Mouse (Mus musculus) forebrain, embryonic 10.5 days (tissue): Measurements from ENCODE around the gene 4933434E20Rik. TPM values are rescaled to one million over a fixed set of nuclear protein-coding genes. Genes with fewer than 3 reads are reported as not detected.

Source experiments
- DNase-seq: peaks from one replicate; pipeline ENCODE4 v3.0.0-alpha.2; 2017; ENCODE audit warnings: low spot score; ENCODE audit errors: extremely low spot score
- H3K27ac ChIP-seq: fragments of 300-500 bp; sonication (generic); 2 replicates; pipeline ENCODE4 v1.5.1; 2016; ENCODE audit warnings: mild to moderate bottlenecking
- H3K27me3 ChIP-seq: fragments of 300-500 bp; sonication (generic); 2 replicates; pipeline ENCODE4 v1.6.1; 2016; ENCODE audit warnings: mild to moderate bottlenecking; ENCODE audit not compliant: poor library complexity, severe bottlenecking
- H3K36me3 ChIP-seq: fragments of 300-500 bp; sonication (generic); replicated peaks from 2 replicates; pipeline ENCODE4 v1.6.1; 2016; ENCODE audit warnings: mild to moderate bottlenecking, moderate library complexity
- H3K4me1 ChIP-seq: fragments of 300-500 bp; sonication (generic); 2 replicates; pipeline ENCODE4 v1.6.1; 2016
- H3K4me3 ChIP-seq: fragments of 300-500 bp; sonication (generic); 2 replicates; pipeline ENCODE4 v1.5.1; 2016; ENCODE audit warnings: mild to moderate bottlenecking, moderate library complexity
- H3K9me3 ChIP-seq: fragments of 300-500 bp; sonication (generic); 2 replicates; pipeline ENCODE4 v1.6.1; 2016; ENCODE audit warnings: mild to moderate bottlenecking, moderate library complexity
- WGBS: fragments of 180-500 bp; shearing (Covaris S2); methylation state at CpG from one replicate; pipeline ENCODE4 v1.1.7; 2016; 5-methylcytosine and 5-hydroxymethylcytosine counted together
- polyA plus RNA-seq: library from polyadenylated mRNA; unstranded; fragments of >200 nt; fragmentation: Nextera tagmentation; extraction: Ambion mirVana; gene quantifications from 2 replicates; pipeline ENCODE4 v1.2.1, GENCODE M21; 2016

4933434E20Rik gene
- polyA plus RNA-seq, 1 experiment from 2014 or later: 210 TPM

- H3K4me3 ChIP-seq: no peak overlapping the region
- WGBS: 91% methylated on average over 4 of the region's 4 CpGs
- no peaks in the 10 kb centered on the region for H3K9me3 ChIP-seq
- DNase-seq: no peak
- no peak overlapping the region for H3K27ac ChIP-seq
- peaks cover 84% of the 10 kb centered on the region for H3K36me3 ChIP-seq
- no peaks in the 10 kb centered on the region for H3K27me3 ChIP-seq
- peaks cover 43% of the 10 kb centered on the region for H3K4me1 ChIP-seq
Measured at GRCm38 (mm10) chr3:90084790-90085189, 33.4 kb downstream of the 4933434E20Rik start.

GRCm38 (mm10) chr3:90085281-90085680, 33.8 kb downstream of the 4933434E20Rik start:
- Histone ChIP-seq H3K4me1 (peaks cover 41% of the 10 kb centered on the region), H3K27ac (no peak overlapping the region), H3K4me3 (no peak overlapping the region), H3K9me3 (no peaks in the 10 kb centered on the region), H3K36me3 (peaks cover 89% of the 10 kb centered on the region), H3K27me3 (no peaks in the 10 kb centered on the region)
- 96% methylated on average over 6 of the region's 6 CpGs for WGBS
- no peak for DNase-seq

- Histone ChIP-seq H3K36me3 (peaks cover 97% of the 10 kb centered on the region), H3K9me3 (no peaks in the 10 kb centered on the region), H3K27ac (no peak overlapping the region), H3K4me1 (peaks cover 35% of the 10 kb centered on the region), H3K27me3 (no peaks in the 10 kb centered on the region), H3K4me3 (no peak overlapping the region)
- DNase-seq: no peak
- WGBS: 89% methylated on average over 5 of the region's 5 CpGs
Measured at GRCm38 (mm10) chr3:90086068-90086467, 34.6 kb downstream of the 4933434E20Rik start.

- no peak overlapping the region for H3K4me3 ChIP-seq
- WGBS: 96% methylated on average over 2 of the region's 2 CpGs
- DNase-seq: no peak
- H3K4me1 ChIP-seq: peaks cover 9% of the 10 kb centered on the region
- peaks cover 98% of the 10 kb centered on the region for H3K36me3 ChIP-seq
- H3K27ac ChIP-seq: no peak overlapping the region
- H3K27me3 ChIP-seq: no peaks in the 10 kb centered on the region
- H3K9me3 ChIP-seq: no peaks in the 10 kb centered on the region
Measured at GRCm38 (mm10) chr3:90088617-90089016, 37.2 kb downstream of the 4933434E20Rik start.

- Histone ChIP-seq H3K4me1 (no peaks in the 10 kb centered on the region), H3K9me3 (no peaks in the 10 kb centered on the region), H3K4me3 (no peak overlapping the region), H3K36me3 (peaks cover 100% of the 10 kb centered on the region), H3K27me3 (no peaks in the 10 kb centered on the region), H3K27ac (no peak overlapping the region)
- 91% methylated on average over 6 of the region's 6 CpGs for WGBS
- no peak for DNase-seq
Measured at GRCm38 (mm10) chr3:90090892-90091291, 39.5 kb downstream of the 4933434E20Rik start.

- H3K4me1 ChIP-seq: no peaks in the 10 kb centered on the region
- no peaks in the 10 kb centered on the region for H3K9me3 ChIP-seq
- no peak overlapping the region for H3K4me3 ChIP-seq
- no peaks in the 10 kb centered on the region for H3K27me3 ChIP-seq
- no peak overlapping the region for H3K27ac ChIP-seq
- WGBS: 93% methylated on average over 3 of the region's 3 CpGs
- no peak for DNase-seq
- H3K36me3 ChIP-seq: peaks cover 99% of the 10 kb centered on the region
Measured at GRCm38 (mm10) chr3:90094453-90094852, 43.0 kb downstream of the 4933434E20Rik start.

- no peak overlapping the region for H3K27ac ChIP-seq
- peaks cover 95% of the 10 kb centered on the region for H3K36me3 ChIP-seq
- no peaks in the 10 kb centered on the region for H3K27me3 ChIP-seq
- no peaks in the 10 kb centered on the region for H3K4me1 ChIP-seq
- DNase-seq: no peak
- H3K4me3 ChIP-seq: no peak overlapping the region
- 88% methylated on average over 5 of the region's 5 CpGs for WGBS
- no peaks in the 10 kb centered on the region for H3K9me3 ChIP-seq
Measured at GRCm38 (mm10) chr3:90097928-90098327, 46.5 kb downstream of the 4933434E20Rik start.

- Histone ChIP-seq H3K36me3 (peaks cover 72% of the 10 kb centered on the region), H3K9me3 (no peaks in the 10 kb centered on the region)
- WGBS: 95% methylated on average over 3 of the region's 3 CpGs
Measured at GRCm38 (mm10) chr3:90101010-90101409, 49.6 kb downstream of the 4933434E20Rik start.

GRCm38 (mm10) chr3:90101673-90102072, 50.2 kb downstream of the 4933434E20Rik start:
- Histone ChIP-seq H3K27me3 (no peaks in the 10 kb centered on the region), H3K36me3 (peaks cover 65% of the 10 kb centered on the region), H3K9me3 (no peaks in the 10 kb centered on the region), H3K4me3 (no peak overlapping the region), H3K4me1 (no peaks in the 10 kb centered on the region), H3K27ac (no peak overlapping the region)
- WGBS: 93% methylated on average over 2 of the region's 2 CpGs
- no peak for DNase-seq

More at GRCm38 (mm10) chr3:90101010-90101409, 49.6 kb downstream of the 4933434E20Rik start:
- H3K4me3 ChIP-seq: no peak overlapping the region
- no peak overlapping the region for H3K27ac ChIP-seq
- H3K27me3 ChIP-seq: no peaks in the 10 kb centered on the region
- no peak for DNase-seq
- no peaks in the 10 kb centered on the region for H3K4me1 ChIP-seq

- Histone ChIP-seq H3K27me3 (no peaks in the 10 kb centered on the region), H3K36me3 (peaks cover 60% of the 10 kb centered on the region), H3K9me3 (no peaks in the 10 kb centered on the region), H3K4me1 (no peaks in the 10 kb centered on the region), H3K27ac (no peak overlapping the region), H3K4me3 (no peak overlapping the region)
- DNase-seq: no peak
- 84% methylated on average over 2 of the region's 2 CpGs for WGBS
Measured at GRCm38 (mm10) chr3:90102239-90102638, 50.8 kb downstream of the 4933434E20Rik start.

GRCm38 (mm10) chr3:90103176-90103575, 51.7 kb downstream of the 4933434E20Rik start:
- no peaks in the 10 kb centered on the region for H3K27me3 ChIP-seq
- DNase-seq: no peak
- no peak overlapping the region for H3K27ac ChIP-seq
- no peaks in the 10 kb centered on the region for H3K9me3 ChIP-seq
- H3K4me1 ChIP-seq: no peaks in the 10 kb centered on the region
- peaks cover 51% of the 10 kb centered on the region for H3K36me3 ChIP-seq
- H3K4me3 ChIP-seq: no peak overlapping the region
- 90% methylated on average over 2 of the region's 2 CpGs for WGBS

- Histone ChIP-seq H3K27me3 (no peaks in the 10 kb centered on the region), H3K9me3 (no peaks in the 10 kb centered on the region), H3K4me1 (no peaks in the 10 kb centered on the region), H3K36me3 (peaks cover 43% of the 10 kb centered on the region), H3K4me3 (no peak within 1 kb of the TSS), H3K27ac (no peak within 1 kb of the TSS)
- DNase-seq: no peak
- WGBS: 86% methylated on average over 13 of the region's 13 CpGs
Measured at GRCm38 (mm10) chr3:90103938-90104337, 52.5 kb downstream of the 4933434E20Rik start, which contains the start of gene Nup210l. Nup210l (plus strand) TSS chr3:90104132.

- H3K36me3 ChIP-seq: no peaks in the 10 kb centered on the region
- no peaks in the 10 kb centered on the region for H3K9me3 ChIP-seq
- H3K27me3 ChIP-seq: no peaks in the 10 kb centered on the region
- no peak for DNase-seq
- WGBS: 88% methylated on average over 2 of the region's 2 CpGs
- H3K27ac ChIP-seq: no peak overlapping the region
- no peaks in the 10 kb centered on the region for H3K4me1 ChIP-seq
- no peak overlapping the region for H3K4me3 ChIP-seq
Measured at GRCm38 (mm10) chr3:90111706-90112105, 60.3 kb downstream of the 4933434E20Rik start.

- Histone ChIP-seq H3K9me3 (no peaks in the 10 kb centered on the region), H3K4me3 (no peak overlapping the region), H3K27me3 (no peaks in the 10 kb centered on the region), H3K36me3 (no peaks in the 10 kb centered on the region), H3K4me1 (no peaks in the 10 kb centered on the region), H3K27ac (no peak overlapping the region)
- no peak for DNase-seq
- WGBS: 86% methylated on average over 2 of the region's 2 CpGs
Measured at GRCm38 (mm10) chr3:90114342-90114741, 62.9 kb downstream of the 4933434E20Rik start.
